Mouse (Mus musculus) embryonic fibroblast, embryonic 13.5 days (primary cell): ENCODE results near the gene Hoxd13. TPM values are rescaled to one million over a fixed set of nuclear protein-coding genes. Genes with fewer than 3 reads are reported as not detected.

Experiments used
- H3K27ac ChIP-seq: 2 replicates; pipeline ENCODE4 v1.5.1; 2012; ENCODE audit warnings: low read length, control low read depth, inconsistent platforms; ENCODE audit not compliant: insufficient read depth
- H3K4me1 ChIP-seq: 2 replicates; pipeline ENCODE4 v1.6.1; 2011; ENCODE audit warnings: low read length; ENCODE audit not compliant: control insufficient read depth, insufficient read depth
- H3K4me3 ChIP-seq: 2 replicates; pipeline ENCODE4 v1.5.1; 2011; ENCODE audit warnings: mild to moderate bottlenecking, control low read depth, low read length; ENCODE audit not compliant: insufficient read depth
- CTCF ChIP-seq: IDR thresholded peaks from 2 replicates; pipeline ENCODE4 v1.5.1; 2011; ENCODE audit warnings: mild to moderate bottlenecking, control low read depth, low read length, moderate library complexity, borderline replicate concordance; ENCODE audit not compliant: insufficient read depth
- POLR2A ChIP-seq: IDR thresholded peaks from 2 replicates; pipeline ENCODE4 v1.6.1; 2011; ENCODE audit warnings: low read depth, mild to moderate bottlenecking, control low read depth, low read length, moderate library complexity
- polyA plus RNA-seq: library from polyadenylated mRNA; stranded (reverse); fragments of >200 nt; gene quantifications from 2 replicates; pipeline ENCODE4 v1.2.4, GENCODE M21; 2011; ENCODE audit warnings: low read depth; ENCODE audit not compliant: missing spikeins, insufficient read length

Gene Hoxd13
- polyA plus RNA-seq, 1 experiment, result 20.1 TPM

DNA sequence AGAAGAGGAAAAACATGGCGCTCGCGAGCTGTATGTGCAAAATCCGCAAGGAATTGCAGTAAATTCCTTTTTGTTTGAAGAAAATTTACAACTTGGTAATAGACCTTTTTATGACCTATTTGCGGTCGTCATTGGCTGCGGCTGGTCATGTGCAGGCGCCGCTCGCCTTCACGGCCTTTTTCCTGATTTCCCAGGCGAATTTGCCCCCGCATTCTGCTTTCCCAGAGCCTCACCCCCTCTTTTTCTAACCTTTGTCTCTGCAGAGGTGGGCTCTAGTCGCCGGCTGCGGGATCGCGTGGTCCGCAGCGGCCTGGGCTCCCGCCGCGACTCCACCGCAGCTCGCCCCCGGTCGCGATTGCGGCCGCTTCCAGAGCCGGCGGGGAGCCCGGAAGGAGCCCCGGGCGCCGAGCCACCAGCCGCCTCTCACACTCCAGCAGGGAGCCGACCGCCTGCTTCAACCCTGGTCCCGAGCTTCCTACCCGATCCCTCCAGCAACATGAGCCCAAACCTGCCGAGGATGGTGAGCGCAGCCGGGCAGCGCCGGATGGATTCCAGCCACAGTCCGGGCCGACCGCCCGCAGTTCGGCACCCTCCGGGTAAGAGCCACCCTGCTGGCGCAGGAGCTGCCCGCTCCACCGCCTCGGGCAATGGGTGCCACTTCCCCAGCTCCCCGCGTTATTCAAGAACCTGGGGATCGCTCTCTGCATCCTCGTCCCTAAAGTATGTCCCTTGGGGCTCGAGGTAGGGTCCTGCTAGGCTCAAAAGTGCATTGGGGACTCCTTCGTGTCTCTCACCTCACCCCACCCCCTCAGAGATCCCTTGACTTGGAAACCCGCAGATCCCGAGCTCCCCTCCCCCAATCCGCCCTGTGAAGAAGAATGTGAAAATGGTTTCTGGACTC is 43.9 kb downstream of the Hoxd13 start, which contains the start of the genes Hoxd3 and Hoxd4:
Hoxd3 (plus strand) TSS at position 207 of the 901 bp plus-strand sequence.
Hoxd4 (plus strand) TSS at position 209 of the 901 bp plus-strand sequence.
- H3K4me3 ChIP-seq, result peak within 1 kb of the TSS; percentile 44
- peak within 1 kb of the TSS; percentile 78 for H3K27ac ChIP-seq

DNA sequence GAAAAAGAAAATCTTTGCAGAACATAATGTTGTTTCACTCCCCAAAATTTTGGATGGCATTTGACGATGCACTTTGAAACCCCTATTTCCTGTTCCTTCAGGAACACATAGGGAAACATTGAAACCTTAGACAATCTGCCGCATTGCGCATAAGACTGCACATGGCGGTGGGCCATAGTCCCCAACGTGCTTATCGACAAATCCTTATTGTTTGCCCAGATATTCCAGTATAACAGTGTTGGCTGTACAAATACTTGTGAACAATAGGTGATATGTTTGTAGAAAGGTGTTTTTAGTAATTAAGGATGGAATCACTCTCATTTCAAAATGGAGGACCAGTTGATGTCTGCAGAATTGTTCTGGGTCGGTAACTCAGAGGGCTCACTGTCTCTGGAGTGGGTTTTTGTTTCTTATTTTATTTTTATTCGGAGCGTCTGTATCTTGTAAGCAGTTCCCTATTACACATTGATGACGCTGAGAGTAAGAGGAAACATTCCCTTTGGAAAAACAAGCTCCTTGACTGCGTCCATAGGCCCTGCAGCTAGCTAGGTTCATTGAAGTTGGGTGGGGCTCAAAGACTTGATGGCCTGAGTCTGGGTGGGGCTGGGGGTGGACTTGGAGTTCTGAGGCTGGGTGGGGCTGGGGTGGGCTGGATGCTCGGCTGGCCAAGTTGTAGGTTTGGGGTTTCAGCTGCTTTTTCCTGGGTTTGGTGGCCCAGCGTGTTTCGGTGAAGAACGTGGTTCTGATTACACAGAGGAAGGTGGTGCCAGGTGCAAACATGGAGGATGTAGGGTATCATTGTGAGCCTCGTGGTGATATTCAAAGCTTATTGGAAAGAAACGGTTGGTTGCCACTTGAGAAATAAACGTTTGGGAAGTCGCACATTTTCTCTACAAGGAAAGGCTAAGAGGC is 45.4 kb downstream of the Hoxd13 start:
- no peaks in the 10 kb centered on the region for H3K4me1 ChIP-seq
- peak overlapping the region; percentile 72 for H3K27ac ChIP-seq
- 0 out of 2 replicates have a peak overlapping the region, but pooled peaks have one; percentile 2 for H3K4me3 ChIP-seq
- TF ChIP-seq POLR2A (no peak; the same call in 1 of the 2 replicates), CTCF (no peak)

More for the DNA sequence above, 43.9 kb downstream of the Hoxd13 start, which contains the start of the genes Hoxd3 and Hoxd4:
- no peak for TF ChIP-seq CTCF
- H3K4me1 ChIP-seq, result no peaks in the 10 kb centered on the region

DNA sequence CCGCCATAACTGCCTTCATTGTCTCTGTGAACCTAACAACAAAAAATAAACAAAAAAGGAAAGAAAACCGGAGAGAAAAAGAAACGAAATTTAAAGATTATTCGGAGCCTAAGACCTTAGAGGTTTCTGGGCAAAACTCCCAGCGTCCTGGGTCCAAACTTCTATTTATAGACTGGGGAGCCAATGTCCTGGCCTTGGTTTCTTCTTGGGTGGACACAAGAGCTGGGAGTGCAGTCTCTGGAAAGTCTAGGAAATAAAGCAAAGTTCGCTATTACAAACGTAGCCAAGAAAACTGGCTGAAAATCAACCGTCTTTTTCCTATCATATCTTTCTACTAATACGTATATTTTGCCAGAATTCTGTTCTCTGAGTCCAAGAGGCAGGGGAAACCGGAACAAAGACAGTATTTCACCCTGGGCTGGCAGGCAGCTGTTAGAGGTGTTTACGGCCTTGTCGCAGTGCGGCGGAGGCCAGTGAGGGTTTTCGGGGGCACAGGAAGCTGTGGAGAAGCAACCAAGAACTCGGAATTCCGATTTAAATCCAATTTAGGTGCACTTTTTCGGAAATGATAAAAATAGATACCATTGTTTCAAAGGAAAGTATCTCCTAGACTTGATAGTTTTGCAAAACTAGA is 46.2 kb downstream of the Hoxd13 start:
- TF ChIP-seq CTCF (no peak), POLR2A (no peak)
- peak overlapping the region; percentile 72 for H3K27ac ChIP-seq
- H3K4me1 ChIP-seq, result no peaks in the 10 kb centered on the region
- H3K4me3 ChIP-seq, result no peak overlapping the region

DNA sequence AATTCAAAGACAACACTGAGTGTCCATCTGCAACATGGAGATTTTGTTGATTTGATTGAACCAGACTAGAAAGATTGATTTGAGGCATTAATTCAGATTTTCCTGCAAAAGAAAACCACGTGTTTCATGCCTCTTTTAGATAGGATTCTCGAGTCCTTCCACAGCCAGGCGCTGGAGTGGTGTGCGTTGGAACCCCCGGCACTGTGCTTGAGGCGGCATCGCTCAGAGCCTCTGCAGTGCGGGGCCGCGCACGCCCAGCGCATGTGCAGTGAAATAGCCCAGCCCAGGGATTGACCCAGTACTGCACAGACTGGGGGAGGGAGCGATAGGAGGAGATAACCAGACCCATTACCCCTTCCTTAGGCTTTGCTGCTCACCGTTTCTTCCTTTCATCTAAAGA is 46.8 kb downstream of the Hoxd13 start:
- Histone ChIP-seq H3K4me1 (no peaks in the 10 kb centered on the region), H3K27ac (peak overlapping the region; percentile 72), H3K4me3 (no peak overlapping the region)
- TF ChIP-seq POLR2A (peak; percentile 62), CTCF (no peak)

DNA sequence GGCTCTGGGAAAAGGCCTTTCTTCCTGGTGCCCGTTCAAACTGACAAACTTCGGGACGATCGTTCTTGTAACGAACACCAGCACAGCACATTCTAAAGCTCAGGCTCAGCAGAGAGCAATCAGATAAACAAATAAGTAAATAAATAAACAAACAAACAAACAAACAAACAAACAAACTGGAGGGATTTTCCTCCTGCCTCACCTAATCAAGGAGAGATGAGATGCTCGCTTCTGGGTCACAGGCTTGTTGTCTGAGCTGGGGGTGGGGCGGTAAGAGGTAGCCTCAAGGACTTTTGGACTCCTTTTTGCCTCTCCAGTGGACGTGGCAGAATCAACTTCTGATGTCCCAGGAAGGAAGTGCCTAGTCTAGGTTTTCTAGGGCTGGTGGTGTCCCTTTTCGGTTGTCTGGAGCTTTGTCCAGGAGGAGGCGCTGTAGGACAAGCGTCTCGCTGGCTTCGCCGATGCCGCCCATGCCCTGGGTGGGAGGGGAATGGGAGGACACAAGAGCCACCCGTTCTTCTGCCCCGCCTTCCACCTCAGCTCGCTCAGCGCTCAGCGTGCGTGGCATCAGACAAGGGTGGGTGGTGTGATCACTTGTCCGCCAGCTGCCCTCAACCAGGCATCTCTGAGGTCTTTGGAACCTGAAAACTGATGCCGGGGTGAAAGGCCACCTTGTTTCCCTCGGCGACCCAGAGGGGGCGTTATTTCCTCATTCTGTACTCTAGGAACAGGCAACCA is 47.6 kb downstream of the Hoxd13 start:
- no peaks in the 10 kb centered on the region for H3K4me1 ChIP-seq
- H3K27ac ChIP-seq, result peak overlapping the region; percentile 8; the same call in 1 of the 2 replicates
- peak; percentile 86 for TF ChIP-seq CTCF
- peak; percentile 39; the same call in 1 of the 2 replicates for TF ChIP-seq POLR2A
- H3K4me3 ChIP-seq, result no peak overlapping the region

DNA sequence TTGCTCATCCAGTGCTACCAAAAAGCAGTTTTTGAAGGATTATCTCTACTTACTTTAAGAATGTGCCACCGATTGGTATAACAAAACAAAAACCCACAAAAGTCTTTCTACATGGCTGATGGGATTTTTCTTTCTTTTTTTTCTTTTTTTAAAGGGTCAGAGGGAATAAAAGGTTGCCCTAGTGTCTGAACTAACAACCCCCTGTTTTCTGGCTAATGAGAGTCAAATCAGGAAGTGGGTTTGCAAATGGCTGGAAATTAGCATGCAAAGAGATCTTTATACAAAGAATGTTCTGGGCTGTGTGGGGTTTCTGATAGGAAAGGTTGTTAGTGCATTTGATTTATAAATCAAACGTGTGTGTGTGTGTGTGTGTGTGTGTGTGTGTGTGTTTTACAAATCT is 52.3 kb downstream of the Hoxd13 start:
- H3K27ac ChIP-seq, result no peak overlapping the region
- no peaks in the 10 kb centered on the region for H3K4me1 ChIP-seq
- TF ChIP-seq CTCF (no peak), POLR2A (no peak)
- no peak overlapping the region for H3K4me3 ChIP-seq

DNA sequence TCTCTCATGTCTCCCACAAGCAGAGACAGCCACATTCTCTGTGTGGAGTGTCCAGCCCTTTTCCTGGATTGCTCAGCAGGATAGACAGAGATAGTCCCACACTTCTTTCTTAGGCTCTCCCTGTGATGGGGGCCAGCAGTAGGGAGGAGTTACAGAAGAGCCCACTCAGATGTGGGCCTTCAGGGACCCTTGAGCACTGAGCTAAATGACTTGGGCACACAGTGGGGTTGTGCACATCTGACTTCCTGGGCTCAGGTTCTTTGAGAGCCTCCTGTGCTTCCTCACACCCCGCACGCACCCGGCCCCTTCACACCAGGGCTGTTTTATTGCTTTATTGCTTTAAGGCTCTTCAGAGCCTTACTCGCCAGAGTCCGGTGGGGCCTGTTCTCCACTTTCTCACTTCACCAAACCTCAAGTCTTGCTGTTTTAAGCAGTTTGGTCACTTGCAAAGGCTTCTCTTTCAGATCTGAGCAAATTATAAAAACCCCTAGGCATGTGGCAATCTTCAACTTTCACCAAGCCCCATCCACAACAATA is 52.9 kb downstream of the Hoxd13 start:
- TF ChIP-seq CTCF, result no peak
- TF ChIP-seq POLR2A, result no peak
- Histone ChIP-seq H3K4me3 (no peak overlapping the region), H3K27ac (no peak overlapping the region), H3K4me1 (no peaks in the 10 kb centered on the region)

Other genes with a start within 250 kb of the Hoxd13 start
- 29.4 and 46.3 TPM in 2 replicates for gene Lnpk, start 88.9 kb upstream of the Hoxd13 start, polyA plus RNA-seq
- gene Evx2, start 8.8 kb upstream of the Hoxd13 start, polyA plus RNA-seq, result 0.35 and 0.74 TPM in 2 replicates
- gene Hoxd12, start 6.7 kb downstream of the Hoxd13 start, polyA plus RNA-seq, result 2.3 and 3.7 TPM in 2 replicates
- 2.8 and 3.8 TPM in 2 replicates for gene Hoxd11, start 11.2 kb downstream of the Hoxd13 start, polyA plus RNA-seq
- gene Hoxd10, start 23.6 kb downstream of the Hoxd13 start, polyA plus RNA-seq, result 3.7 and 4.4 TPM in 2 replicates
- gene Hoxd9, start 29.4 kb downstream of the Hoxd13 start, polyA plus RNA-seq, result 2.1 and 3.5 TPM in 2 replicates
- 9.9 and 16.5 TPM in 2 replicates for gene Hoxd8, start 36.3 kb downstream of the Hoxd13 start, polyA plus RNA-seq
- gene Hoxd3, start 43.6 kb downstream of the Hoxd13 start, polyA plus RNA-seq, result 2.7 and 3.3 TPM in 2 replicates
- 4.1 and 6.7 TPM in 2 replicates for gene Hoxd4, start 43.6 kb downstream of the Hoxd13 start, polyA plus RNA-seq
- gene Gm28230, start 58.4 kb downstream of the Hoxd13 start, polyA plus RNA-seq, result 0.70 and 1.4 TPM in 2 replicates
- 0.46 TPM in 1 of 2 replicates, not detected in the other for gene Hoxd1, start 94.7 kb downstream of the Hoxd13 start, polyA plus RNA-seq
- gene Mtx2, start 157.5 kb downstream of the Hoxd13 start, polyA plus RNA-seq, result 79.5 and 91.0 TPM in 2 replicates